Mouse (Mus musculus) heart, adult 9 months (tissue): ENCODE results near the gene Tshz2.
"Not testable (repeated sequence)": the region's sequence is repeated elsewhere in the genome, so short reads cannot be mapped to it uniquely, and the experiment has no call there.

Experiments used
- DNase-seq, 2 experiments: peaks; one replicate each; pipeline ENCODE4 v3.0.0; 2022; ENCODE audit warnings: low spot score in 2 of 2

Gene Tshz2

GRCm38 (mm10) chr2:169812940-169813339, 180.1 kb downstream of the Tshz2 start:
- no peak for DNase-seq

GRCm38 (mm10) chr2:169814351-169814750, 181.5 kb downstream of the Tshz2 start:
- no peak for DNase-seq

GRCm38 (mm10) chr2:169814757-169815156, 181.9 kb downstream of the Tshz2 start:
- no peak for DNase-seq

GRCm38 (mm10) chr2:169821021-169821441, 188.2 kb downstream of the Tshz2 start:
- DNase-seq = peak; percentile 54 to 64

- DNase-seq = no peak
These were observed 193.1 kb downstream of the Tshz2 start for GRCm38 (mm10) chr2:169825908-169826307.

GRCm38 (mm10) chr2:169826316-169826715, 193.5 kb downstream of the Tshz2 start:
- DNase-seq = no peak

- no peak for DNase-seq
These were observed 194.0 kb downstream of the Tshz2 start for GRCm38 (mm10) chr2:169826833-169827232.

- no peak for DNase-seq
These were observed 199.4 kb downstream of the Tshz2 start for GRCm38 (mm10) chr2:169832184-169832583.

GRCm38 (mm10) chr2:169833638-169834037, 200.8 kb downstream of the Tshz2 start:
- no peak for DNase-seq

GRCm38 (mm10) chr2:169834602-169835001, 201.8 kb downstream of the Tshz2 start:
- DNase-seq = no peak

GRCm38 (mm10) chr2:169837031-169837605, 204.3 kb downstream of the Tshz2 start:
- no peak for DNase-seq

GRCm38 (mm10) chr2:169838521-169838920, 205.7 kb downstream of the Tshz2 start:
- no peak for DNase-seq

GRCm38 (mm10) chr2:169841442-169841841, 208.6 kb downstream of the Tshz2 start:
- DNase-seq = no peak

- DNase-seq = no peak
These were observed 209.7 kb downstream of the Tshz2 start for GRCm38 (mm10) chr2:169842494-169842893.

GRCm38 (mm10) chr2:169843553-169843952, 210.7 kb downstream of the Tshz2 start:
- DNase-seq = no peak

GRCm38 (mm10) chr2:169849077-169849476, 216.3 kb downstream of the Tshz2 start:
- no peak for DNase-seq

GRCm38 (mm10) chr2:169849541-169849940, 216.7 kb downstream of the Tshz2 start:
- no peak for DNase-seq

GRCm38 (mm10) chr2:169851606-169852005, 218.8 kb downstream of the Tshz2 start:
- DNase-seq = no peak

- DNase-seq = no peak
These were observed 221.7 kb downstream of the Tshz2 start for GRCm38 (mm10) chr2:169854491-169854890.

- DNase-seq = not testable (repeated sequence)
These were observed 224.2 kb downstream of the Tshz2 start for GRCm38 (mm10) chr2:169857041-169857440.

GRCm38 (mm10) chr2:169859078-169859855, 226.5 kb downstream of the Tshz2 start:
- no peak for DNase-seq

- no peak for DNase-seq
These were observed 228.1 kb downstream of the Tshz2 start for GRCm38 (mm10) chr2:169860895-169861294.

GRCm38 (mm10) chr2:169862701-169863100, 229.9 kb downstream of the Tshz2 start:
- no peak for DNase-seq
